Mouse (Mus musculus) layer of hippocampus, adult 18-20 months (tissue): ENCODE data around the gene Elk4. TPM values are rescaled to one million over a fixed set of nuclear protein-coding genes. Genes with fewer than 3 reads are reported as not detected.

Experiments used
- DNase-seq, 2 experiments: peaks; one replicate each; pipeline ENCODE4 v3.0.0; 2022; ENCODE audit warnings: low spot score in 2 of 2
- total RNA-seq, 2 experiments: library from RNA; stranded (reverse); gene quantifications; 2 replicates each; pipeline ENCODE4 v1.2.3; 2021

The Elk4 gene
- total RNA-seq, 2 experiments from 2014 or later = 55.3 to 64.3 TPM

DNA sequence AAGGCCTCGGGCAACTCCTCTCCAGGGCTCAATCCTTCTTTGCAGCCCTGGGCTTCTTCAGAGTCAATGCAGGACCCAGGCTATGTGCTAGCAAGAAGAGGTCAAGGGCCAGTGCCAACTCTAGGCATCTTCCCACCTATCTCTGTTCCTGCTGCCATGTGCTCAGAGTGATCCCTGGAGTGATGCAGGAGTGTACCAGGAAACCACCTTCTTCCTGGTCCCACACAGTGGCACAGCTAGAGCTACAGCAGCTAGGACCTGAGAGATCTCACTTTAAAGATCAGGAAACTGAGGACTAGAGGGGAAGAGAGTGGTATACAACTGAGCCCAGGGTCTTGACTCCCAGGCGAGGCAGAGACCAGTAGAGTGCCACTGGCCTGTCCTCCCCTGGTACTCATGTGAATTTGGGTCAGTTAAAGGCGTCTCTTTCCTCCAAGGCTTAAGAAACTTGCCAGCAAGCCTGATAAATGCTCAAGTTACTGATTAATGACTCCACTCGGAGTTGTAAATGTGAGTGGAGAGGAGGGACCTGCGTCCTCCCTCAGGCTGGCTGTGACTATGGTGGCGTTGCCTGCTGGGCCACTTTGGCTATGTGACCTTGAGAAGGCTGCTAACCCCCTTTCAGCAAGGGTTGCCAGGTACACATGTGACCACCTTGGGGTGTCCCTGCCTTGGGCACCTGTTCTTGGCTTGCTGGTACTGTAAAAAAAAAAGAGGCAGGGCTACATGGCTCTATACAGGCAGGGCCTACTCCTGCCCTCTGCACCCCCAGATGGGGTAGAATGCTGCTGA lies 54.5 kb downstream of the Elk4 start:
- no peak for DNase-seq

DNA sequence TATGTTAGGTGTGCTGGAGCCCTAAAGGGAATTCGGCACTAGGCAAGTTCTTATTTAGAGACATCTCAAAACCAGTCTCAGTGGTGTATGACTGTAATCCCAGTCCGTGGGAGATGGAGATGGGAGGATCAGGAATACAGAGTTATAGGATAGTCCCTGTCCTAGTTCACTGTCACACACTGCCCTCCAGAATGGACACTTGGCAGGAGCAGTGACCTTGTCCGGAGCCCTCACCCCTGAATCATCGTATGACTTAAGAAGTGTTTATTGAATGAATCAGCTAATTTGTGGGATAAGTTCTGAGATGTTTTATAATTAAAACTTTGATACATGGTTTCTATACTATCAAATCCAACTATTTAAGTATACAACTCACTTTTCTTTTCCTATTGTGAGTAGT lies 55.7 kb downstream of the Elk4 start:
- no peak for DNase-seq

DNA sequence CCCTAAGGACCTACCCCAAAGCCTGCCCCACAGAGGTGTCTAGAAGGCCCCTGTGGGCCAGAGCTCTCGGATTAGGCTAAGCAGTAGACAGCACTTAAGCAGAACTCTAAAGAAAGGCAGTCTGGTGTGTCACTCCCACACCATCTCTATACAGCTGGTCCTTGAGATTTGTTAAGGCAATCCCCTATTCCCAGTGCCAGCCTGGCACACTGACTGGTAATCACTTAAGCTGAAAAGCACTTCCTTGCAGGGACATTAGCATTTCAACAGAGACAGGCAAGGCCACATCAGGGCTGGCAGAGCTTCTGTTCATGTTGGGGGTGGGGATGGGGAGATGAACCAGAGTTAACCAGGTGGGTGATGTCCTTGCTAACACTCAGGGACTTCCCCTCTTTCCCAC lies 57.6 kb downstream of the Elk4 start:
- peak; percentile 50 to 59 for DNase-seq

DNA sequence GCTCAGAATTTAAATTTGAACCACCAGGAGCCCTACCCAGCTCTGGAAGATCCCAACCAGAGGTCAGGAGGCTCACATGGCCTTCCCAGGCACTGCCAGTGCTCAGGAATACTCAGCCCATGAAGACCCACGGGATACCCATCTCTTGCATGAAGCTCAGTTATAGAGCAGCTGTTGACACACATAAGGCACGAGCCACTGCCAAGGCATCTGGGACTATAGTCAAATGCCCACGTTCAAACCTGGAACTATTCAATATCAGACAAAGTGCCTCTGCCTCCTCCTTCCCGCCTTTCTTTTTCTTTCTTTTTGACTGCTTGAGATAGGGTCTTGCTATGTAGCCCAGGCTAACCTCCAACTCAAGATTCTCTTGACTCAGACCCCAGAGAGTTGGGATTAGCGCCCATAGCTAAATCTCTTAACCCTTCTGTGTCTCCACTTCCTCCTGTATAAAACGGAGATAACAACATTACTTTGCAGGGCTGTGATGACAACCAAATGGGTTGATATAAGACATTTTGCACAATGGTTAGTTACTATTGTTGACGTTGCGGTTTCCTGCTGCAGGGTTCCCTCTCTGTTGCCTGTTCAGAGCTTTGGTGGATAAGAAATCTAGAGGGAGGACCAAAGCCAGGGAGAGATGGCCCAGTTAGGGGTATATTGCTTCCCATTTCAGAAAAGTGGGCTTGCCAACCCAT lies 58.2 kb downstream of the Elk4 start:
- peak in 1 of 2 experiments; percentile 67 for DNase-seq

DNA sequence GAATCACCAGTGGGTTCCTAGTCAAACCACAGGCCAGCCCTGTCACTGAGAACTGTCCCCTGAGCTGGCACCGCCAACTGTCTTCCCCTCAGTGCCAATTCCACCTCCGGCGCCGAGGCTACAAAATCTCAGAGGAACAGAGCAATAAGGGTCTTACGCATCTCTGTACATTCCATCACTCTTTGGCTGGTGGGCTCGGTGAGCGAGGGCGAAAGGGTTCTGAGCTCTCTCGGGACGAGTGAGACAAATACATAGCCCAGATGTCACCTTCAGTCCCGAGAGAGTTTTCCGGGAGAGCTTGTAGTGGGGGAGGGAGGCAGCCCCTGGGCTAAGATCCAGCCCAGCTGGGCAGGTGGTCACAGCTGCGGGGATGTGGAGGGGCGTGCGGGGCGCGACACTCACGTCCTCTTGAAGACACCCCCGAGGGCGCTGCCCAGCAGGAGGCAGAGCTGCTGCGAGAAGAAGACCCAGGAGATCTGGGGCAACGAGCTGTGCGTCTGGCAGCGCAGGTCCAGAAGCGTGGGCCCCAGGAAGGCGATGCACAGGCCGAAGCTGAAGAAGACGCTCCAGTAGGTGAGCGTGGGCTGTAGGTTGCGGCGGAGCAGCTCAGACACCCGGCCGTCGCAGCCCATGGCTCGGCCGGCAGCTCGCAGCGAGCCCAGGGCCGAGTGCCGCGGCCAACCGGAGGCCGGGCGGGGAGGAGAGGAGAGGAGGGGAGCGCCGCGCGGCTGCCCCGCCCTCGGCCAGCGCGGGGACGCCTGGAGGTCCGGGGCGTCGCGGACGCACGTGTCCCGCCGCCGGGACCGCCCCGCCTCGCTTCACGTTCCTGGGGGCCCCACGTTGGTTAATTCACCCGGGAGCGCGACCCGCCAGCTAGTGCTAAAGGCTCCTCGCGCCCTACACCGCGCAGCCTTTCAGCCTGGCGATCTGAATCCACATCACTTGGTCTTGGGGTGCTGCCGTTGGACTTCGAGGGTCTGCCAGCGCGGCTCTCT lies 60.2 kb downstream of the Elk4 start, which contains the start of gene Mfsd4a:
Mfsd4a (minus strand) TSS at position 802 of the 995 bp plus-strand sequence.
- peak; percentile 40 to 59 for DNase-seq

DNA sequence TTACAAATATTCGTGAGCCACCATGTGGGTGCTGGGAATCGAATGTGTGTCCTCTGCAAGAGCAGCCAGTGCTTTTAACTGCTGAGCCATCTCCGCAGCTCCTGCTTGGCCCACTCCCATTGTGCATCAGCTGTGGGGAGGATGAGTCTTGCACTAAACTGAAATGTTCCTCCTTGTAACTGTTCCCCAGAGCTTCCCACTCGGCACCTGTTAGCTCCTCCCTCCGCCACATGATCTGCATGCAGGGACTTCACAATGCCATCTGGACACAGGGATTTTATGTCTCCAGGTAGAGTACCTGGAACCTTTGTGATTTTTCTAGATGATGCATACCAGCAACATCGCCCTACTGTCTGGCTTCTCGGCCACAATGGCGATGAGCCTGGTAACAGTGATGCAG lies 62.0 kb downstream of the Elk4 start:
- peak in 1 of 2 experiments; percentile 32 for DNase-seq

DNA sequence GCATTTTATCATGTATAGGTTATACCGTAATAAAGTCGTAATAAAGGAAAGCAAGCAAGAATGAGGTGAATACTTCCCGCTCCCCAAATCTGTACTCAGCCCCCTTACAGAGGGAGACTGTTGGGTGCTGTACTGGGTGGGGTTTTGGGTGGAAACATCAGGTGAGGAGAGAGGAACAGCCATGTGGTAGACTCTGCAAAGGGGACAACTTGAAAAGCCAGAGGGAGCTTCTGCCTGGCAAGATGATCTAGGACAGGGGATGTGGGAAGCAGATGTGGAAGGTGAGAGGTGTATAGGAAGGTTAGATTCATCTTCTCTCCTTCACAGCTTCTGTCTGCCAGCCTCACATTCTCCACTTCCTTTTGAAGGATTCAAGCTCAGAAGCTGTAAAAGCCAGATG lies 63.3 kb downstream of the Elk4 start:
- no peak for DNase-seq

DNA sequence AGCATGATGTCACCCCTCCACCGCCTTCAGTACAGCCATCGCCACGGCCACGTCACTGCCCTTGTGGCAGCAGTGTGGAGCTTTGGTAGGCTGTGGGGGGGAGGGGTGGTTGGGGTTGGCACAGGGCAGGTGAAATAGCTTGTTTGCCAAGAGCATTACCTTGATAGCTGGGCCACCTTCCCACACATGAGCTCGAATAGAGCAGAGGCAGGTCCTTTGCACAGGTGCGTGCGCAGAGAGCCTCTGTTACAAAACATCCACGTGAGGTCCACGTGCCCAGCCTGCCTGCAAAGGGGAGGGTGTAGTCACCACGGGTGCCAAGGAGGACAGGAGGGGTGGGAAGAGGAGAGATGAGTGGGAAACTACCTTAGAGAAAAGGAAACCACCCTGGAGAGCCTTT lies 68.2 kb downstream of the Elk4 start:
- DNase-seq = no peak

DNA sequence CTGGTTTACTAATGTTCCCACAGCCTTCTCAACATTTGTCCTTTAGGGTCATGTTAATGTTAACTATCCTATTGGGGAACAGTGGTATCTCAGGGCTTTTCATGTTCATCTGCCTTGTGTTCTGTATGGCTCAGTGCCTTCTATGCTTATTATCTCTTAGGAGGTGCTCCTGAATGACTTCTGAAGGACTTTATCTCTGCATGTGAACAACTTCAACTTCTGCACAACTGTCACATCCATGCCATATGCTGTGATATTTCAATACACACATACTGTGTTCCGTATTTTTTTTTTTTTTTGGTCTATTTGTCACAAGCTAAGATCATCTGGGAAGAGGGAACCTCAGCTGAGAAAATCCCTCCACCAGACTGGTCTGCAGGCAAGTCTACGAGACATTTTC lies 71.0 kb downstream of the Elk4 start:
- DNase-seq = no peak

Other genes starting within 250 kb of the Elk4 start
- 1 to 10 TPM; 1.8 to 2.1 TPM for gene Pm20d1, start 210.2 kb upstream of the Elk4 start, total RNA-seq
- gene Slc41a1, start 180.1 kb upstream of the Elk4 start, total RNA-seq = 10 to 100 TPM; 62.5 to 63.0 TPM
- gene Rab29, start 140.4 kb upstream of the Elk4 start, total RNA-seq = 1 to 10 TPM; 6.8 to 8.7 TPM
- gene Nucks1, start 97.1 kb upstream of the Elk4 start, total RNA-seq = 100 to 1,000 TPM; 158 to 166 TPM
- under 1 TPM; 0.72 to 0.89 TPM for gene Slc45a3, start 44.6 kb upstream of the Elk4 start, total RNA-seq
- 10 to 100 TPM; 66.4 to 79.3 TPM for gene Mfsd4a, start 60.5 kb downstream of the Elk4 start, total RNA-seq
- gene Cdk18, start 132.1 kb downstream of the Elk4 start, total RNA-seq = 10 to 100 TPM; 21.7 to 29.2 TPM
- gene Lemd1, start 183.8 kb downstream of the Elk4 start, total RNA-seq = under 1 TPM in 1 of 2 experiments, not detected in 1; 0.32 TPM
- under 1 TPM; 0.45 to 0.48 TPM for gene AC124108.1, start 183.8 kb downstream of the Elk4 start, total RNA-seq
- gene Gm10188, start 222.2 kb downstream of the Elk4 start, total RNA-seq = not detected